Mouse (Mus musculus) brown adipose tissue, adult 24 weeks (tissue): Measurements from ENCODE around the gene Slco4a1. TPM values are rescaled to one million over a fixed set of nuclear protein-coding genes. Genes with fewer than 3 reads are reported as not detected.
A peak's percentile ranks its signal among the peaks of the same experiment; 100 is the strongest.

Source experiments
- H3K27ac ChIP-seq: fragments of 200-500 bp; replicated peaks from 2 replicates; pipeline ENCODE4 v1.5.1; 2012; ENCODE audit warnings: low read depth, mild to moderate bottlenecking, low read length
- H3K4me1 ChIP-seq: fragments of 200-500 bp; 2 replicates; pipeline ENCODE4 v1.6.1; 2012; ENCODE audit warnings: low read length, mixed read lengths; ENCODE audit not compliant: control insufficient read depth, insufficient read depth, insufficient read length
- H3K4me3 ChIP-seq: fragments of 200-500 bp; 2 replicates; pipeline ENCODE4 v1.5.1; 2012; ENCODE audit warnings: low read depth, mild to moderate bottlenecking, low read length, moderate library complexity; ENCODE audit not compliant: insufficient read depth
- polyA plus RNA-seq: library from polyadenylated mRNA; stranded (reverse); fragments of >200 nt; gene quantifications from 2 replicates; pipeline ENCODE4 v1.2.4, GENCODE M21; 2012; ENCODE audit not compliant: missing spikeins, insufficient read depth, insufficient read length

The Slco4a1 gene
- polyA plus RNA-seq = 0.46 and 1.8 TPM in 2 replicates

- 0 out of 2 replicates have a peak within 1 kb of the TSS, but pooled peaks have one; percentile 46 for H3K27ac ChIP-seq
- H3K4me1 ChIP-seq = peaks cover 8% of the 10 kb centered on the region; the same call in 1 of the 2 replicates
- H3K4me3 ChIP-seq = peak within 1 kb of the TSS; percentile 67
These were observed at the start of gene Slco4a1 for GRCm38 (mm10) chr2:180455723-180456698. Gene Slco4a1 (plus strand): TSS chr2:180456245.

DNA sequence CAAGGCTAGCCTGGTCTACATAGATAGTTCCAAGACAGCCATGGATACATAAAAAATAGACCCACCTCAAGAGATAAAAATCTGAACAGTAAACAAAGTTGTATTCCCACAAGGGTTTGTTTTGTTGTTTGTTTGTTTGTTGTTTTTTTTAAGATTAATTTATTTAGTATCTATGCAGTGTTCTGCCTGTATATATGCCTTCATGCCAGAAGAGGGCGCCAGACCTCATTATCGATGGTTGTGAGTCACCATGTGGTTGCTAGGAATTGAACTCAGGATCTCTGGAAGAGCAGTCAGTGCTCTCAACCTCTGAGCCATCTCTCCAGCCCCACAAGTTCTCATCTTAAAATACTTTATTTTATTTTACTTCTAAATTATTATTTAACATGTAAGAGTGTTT is 47.6 kb upstream of the Slco4a1 start:
- Histone ChIP-seq H3K27ac (no peak overlapping the region), H3K4me3 (no peak overlapping the region), H3K4me1 (no peaks in the 10 kb centered on the region)

DNA sequence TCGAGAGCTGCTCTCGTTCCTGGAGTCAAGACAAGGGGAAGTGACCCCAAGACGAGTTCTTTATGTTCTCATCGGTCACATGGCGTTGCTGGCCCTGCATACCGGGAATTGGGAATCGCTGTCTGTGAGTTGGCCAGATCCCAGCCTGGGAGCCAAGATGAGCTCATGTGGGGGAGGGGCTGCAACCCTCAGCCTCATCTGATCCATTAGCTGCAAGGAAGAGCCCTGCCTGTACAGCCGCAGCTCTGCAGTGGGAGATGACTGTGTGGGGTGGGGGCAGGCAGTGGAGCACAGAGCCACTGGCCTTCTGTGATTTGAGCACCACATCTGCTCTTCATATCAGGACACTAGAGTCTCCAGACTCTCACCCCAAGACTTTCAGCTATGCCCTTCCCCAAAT is 45.6 kb upstream of the Slco4a1 start:
- Histone ChIP-seq H3K4me1 (no peaks in the 10 kb centered on the region), H3K27ac (no peak overlapping the region), H3K4me3 (no peak overlapping the region)

DNA sequence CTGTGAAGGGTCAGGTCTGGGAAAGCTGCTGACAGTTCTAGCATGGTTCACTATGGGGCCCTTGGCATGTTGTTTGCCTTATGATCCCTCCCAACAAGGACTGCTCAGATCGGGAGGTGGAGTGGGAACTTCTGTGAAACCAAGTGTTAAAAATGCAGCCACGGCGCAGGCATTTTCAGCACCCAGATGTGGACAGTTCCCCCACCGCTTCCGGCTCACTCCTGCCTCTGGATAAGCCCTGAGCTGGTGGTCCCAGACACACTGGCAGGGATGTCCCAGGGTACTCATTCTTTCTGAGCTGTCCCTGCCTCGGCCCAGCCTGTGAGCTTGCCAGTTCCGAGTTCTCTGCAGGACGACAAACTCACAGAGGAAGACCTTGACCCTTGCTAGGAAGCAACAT is 45.0 kb upstream of the Slco4a1 start:
- Histone ChIP-seq H3K4me1 (no peaks in the 10 kb centered on the region), H3K4me3 (no peak overlapping the region), H3K27ac (no peak overlapping the region)

GRCm38 (mm10) chr2:180415627-180416026 is 40.4 kb upstream of the Slco4a1 start:
- Histone ChIP-seq H3K27ac (no peak overlapping the region), H3K4me1 (no peaks in the 10 kb centered on the region), H3K4me3 (no peak overlapping the region)

DNA sequence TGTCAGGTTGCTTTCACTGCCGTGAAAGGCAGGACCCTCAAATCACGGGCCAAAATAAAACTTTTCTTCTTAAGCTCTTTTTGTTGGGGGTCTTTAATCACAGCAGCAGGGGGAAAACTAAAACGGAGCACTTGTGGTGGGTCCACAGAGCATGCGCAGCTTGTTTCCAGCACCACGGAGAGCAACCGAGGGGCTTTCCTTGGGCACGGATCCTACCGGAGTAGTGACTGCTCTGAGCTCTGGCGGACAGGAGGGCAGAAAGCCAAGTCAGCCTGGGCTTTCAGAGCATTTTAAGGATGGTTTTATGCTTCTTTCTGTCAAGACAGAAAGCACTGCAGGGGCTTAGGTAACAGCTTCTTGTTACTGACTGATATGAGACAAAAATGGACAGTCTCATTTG is 38.3 kb upstream of the Slco4a1 start:
- H3K4me3 ChIP-seq = no peak overlapping the region
- no peak overlapping the region for H3K27ac ChIP-seq
- H3K4me1 ChIP-seq = no peaks in the 10 kb centered on the region

- Histone ChIP-seq H3K4me1 (no peaks in the 10 kb centered on the region), H3K4me3 (no peak overlapping the region), H3K27ac (no peak overlapping the region)
These were observed 35.4 kb upstream of the Slco4a1 start for GRCm38 (mm10) chr2:180420641-180421040.

GRCm38 (mm10) chr2:180425115-180425514 is 30.9 kb upstream of the Slco4a1 start:
- no peaks in the 10 kb centered on the region for H3K4me1 ChIP-seq
- H3K27ac ChIP-seq = no peak overlapping the region
- H3K4me3 ChIP-seq = no peak overlapping the region

DNA sequence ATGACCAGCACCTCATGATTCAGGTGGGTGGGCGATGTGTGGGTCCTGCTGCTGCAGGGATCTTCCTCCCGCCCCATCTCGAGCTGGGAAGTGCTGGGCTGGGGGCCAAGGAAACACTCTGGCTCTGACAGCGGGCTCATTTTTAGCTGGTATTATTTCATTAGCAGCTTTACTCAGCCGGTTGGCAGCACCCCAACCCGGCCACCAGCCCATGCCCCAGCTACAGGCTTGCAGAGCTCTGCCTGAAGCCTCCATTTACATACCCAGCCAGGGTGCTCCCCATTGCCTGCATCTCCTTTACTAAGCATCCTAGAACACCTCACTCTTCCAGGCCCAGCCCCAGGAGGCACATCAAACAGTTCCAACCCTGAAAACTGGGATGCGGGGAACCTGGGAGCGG is 29.0 kb upstream of the Slco4a1 start:
- H3K27ac ChIP-seq = no peak overlapping the region
- no peak overlapping the region for H3K4me3 ChIP-seq
- no peaks in the 10 kb centered on the region for H3K4me1 ChIP-seq

DNA sequence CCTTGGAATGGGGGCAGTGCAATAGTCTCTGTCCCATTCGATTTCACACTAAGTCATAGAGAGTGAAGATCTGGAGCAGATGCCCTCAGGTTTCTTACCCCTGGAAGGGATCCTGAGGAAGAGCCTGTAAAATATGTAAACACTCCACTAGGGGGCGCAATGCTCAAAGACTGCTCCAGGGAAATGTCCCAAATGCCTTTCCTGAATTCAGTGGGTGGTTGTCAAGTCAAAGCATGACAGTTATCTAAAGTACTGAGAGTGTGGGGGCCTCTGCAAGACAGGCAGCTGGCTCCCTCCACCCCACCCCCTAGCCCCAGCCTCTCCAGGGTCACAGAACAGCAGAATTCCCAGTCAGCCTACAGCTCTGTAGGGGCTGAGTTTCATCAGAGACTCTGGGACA is 27.7 kb upstream of the Slco4a1 start:
- Histone ChIP-seq H3K4me3 (no peak overlapping the region), H3K4me1 (no peaks in the 10 kb centered on the region), H3K27ac (no peak overlapping the region)

- Histone ChIP-seq H3K27ac (no peak overlapping the region), H3K4me1 (no peaks in the 10 kb centered on the region), H3K4me3 (no peak overlapping the region)
These were observed 25.4 kb upstream of the Slco4a1 start for GRCm38 (mm10) chr2:180430648-180431047.

DNA sequence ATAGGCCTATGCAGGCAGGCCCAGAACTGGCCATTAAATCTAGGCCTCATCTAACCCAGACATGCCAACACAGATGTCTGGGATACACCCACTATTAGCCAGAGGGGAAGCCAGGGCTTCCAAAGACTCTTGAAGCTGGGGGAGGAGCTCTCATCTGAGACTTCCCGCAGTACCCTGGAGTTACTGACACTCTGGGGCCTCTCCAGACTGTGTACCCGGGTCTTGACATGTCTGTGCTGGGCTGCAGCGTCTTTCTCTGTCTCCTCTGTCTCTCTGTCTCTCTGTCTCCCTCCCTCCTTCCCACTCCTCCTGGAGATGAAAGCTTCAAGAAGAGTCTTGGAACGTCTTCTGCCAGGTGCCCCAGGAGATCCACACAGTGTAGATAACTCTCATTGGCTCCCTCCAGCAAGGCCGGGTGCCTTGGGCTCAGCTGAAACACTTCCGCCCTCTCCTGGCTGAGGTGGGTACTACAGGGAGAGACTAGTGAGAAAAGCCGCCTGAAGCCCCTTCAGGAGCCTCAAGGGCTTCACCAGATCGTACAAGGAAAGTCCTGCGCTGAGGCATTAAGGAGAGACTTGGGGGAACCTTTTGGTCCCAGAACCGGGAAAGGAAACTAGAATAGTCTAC is 23.9 kb upstream of the Slco4a1 start:
- Histone ChIP-seq H3K4me1 (no peaks in the 10 kb centered on the region), H3K27ac (no peak overlapping the region), H3K4me3 (no peak overlapping the region)

DNA sequence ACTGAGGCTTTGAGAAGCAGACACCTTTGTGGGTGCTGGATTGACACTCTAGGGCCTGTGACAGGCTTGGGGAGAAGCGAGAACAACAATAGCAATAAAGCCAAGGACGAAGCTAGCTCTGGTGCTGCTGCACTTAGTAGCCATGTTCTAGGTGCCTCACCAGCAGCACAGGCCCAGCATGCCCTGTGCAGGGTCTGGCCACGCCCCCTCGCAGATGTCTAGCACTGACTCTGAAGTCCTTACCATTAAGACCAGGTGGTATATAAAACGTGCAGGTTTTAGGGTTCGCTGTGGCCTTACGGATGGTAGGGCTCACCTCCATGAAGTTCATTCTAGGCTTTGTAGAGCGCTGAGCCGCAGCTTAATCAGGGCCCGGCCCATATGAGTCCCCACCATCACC is 23.3 kb upstream of the Slco4a1 start:
- Histone ChIP-seq H3K27ac (no peak overlapping the region), H3K4me1 (no peaks in the 10 kb centered on the region), H3K4me3 (no peak overlapping the region)

DNA sequence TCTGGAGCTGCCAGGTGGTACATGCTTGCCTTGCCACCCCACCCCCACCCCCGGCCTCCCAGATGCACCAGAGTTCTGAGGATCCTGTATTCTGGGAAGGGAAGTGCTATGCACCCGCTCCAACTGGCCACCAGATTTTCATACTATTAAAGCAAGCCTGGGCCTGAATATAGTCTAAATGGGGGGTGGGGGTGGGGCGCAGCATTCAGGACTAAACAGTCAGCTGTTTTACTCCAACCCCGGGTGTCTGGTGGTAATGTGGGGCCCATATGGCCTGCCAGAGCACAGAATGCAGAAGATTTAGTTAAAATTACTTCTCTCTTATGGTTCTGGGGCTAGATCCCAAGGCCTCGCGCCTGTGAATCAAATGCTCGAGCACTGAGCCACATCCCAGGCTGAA is 22.7 kb upstream of the Slco4a1 start:
- Histone ChIP-seq H3K4me3 (no peak overlapping the region), H3K4me1 (no peaks in the 10 kb centered on the region), H3K27ac (no peak overlapping the region)

DNA sequence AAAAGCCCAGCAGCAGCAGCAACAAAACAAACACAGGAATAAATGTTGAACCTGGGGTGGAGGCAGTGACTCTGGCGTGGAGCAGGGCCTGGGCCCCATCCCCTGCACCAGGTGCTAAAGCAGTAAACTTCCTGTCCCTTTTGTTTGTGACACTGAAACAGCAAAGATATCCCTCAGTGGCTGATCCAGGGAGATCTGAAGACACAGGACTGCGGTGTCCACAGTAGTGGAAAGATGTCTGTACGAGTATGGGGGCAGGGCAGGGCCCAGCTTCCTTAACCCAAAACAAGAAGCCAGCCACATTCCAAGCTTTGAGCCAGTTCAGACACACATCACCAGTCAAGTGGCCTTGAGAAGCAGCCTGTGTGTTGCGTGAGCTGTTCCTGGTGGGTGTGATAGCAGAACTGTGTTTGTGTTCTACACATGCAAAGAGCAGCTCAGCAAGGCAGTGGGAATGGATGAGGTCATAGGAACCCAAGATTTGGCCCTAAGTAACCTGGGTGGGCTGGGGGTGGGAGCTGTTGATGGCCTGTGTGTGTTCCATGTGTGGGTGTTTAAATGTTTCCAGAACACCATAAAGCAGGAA is 20.6 kb upstream of the Slco4a1 start:
- H3K4me1 ChIP-seq = no peaks in the 10 kb centered on the region
- H3K4me3 ChIP-seq = no peak overlapping the region
- no peak overlapping the region for H3K27ac ChIP-seq
